Mouse (Mus musculus) hematopoietic stem cell, adult 5-6 weeks (primary cell): Measurements from ENCODE around the gene Top2a. TPM values are rescaled to one million over a fixed set of nuclear protein-coding genes. Genes with fewer than 3 reads are reported as not detected.

Experiments used
- ATAC-seq, 2 experiments: fragments of 125-278 bp in 1 of 2; replicated peaks in 1 of 2; 2 replicates each; pipeline ENCODE4 v1.8.0; 2016 to 2017; ENCODE audit warnings: inconsistent platforms in 2 of 2, mild to moderate bottlenecking in 2 of 2, moderate number of reproducible peaks in 2 of 2, low read depth in 1 of 2, moderate TSS enrichment in 1 of 2; ENCODE audit not compliant: low FRiP score in 2 of 2, poor library complexity in 2 of 2, severe bottlenecking in 2 of 2, insufficient read depth in 1 of 2, low TSS enrichment in 1 of 2
- total RNA-seq: library from RNA; stranded (forward); fragments of 172-1452, 232-1000 nt; gene quantifications from 2 replicates; pipeline ENCODE4 v1.2.3, GENCODE M21; 2017

Top2a gene
- total RNA-seq = 503 and 531 TPM in 2 replicates

DNA sequence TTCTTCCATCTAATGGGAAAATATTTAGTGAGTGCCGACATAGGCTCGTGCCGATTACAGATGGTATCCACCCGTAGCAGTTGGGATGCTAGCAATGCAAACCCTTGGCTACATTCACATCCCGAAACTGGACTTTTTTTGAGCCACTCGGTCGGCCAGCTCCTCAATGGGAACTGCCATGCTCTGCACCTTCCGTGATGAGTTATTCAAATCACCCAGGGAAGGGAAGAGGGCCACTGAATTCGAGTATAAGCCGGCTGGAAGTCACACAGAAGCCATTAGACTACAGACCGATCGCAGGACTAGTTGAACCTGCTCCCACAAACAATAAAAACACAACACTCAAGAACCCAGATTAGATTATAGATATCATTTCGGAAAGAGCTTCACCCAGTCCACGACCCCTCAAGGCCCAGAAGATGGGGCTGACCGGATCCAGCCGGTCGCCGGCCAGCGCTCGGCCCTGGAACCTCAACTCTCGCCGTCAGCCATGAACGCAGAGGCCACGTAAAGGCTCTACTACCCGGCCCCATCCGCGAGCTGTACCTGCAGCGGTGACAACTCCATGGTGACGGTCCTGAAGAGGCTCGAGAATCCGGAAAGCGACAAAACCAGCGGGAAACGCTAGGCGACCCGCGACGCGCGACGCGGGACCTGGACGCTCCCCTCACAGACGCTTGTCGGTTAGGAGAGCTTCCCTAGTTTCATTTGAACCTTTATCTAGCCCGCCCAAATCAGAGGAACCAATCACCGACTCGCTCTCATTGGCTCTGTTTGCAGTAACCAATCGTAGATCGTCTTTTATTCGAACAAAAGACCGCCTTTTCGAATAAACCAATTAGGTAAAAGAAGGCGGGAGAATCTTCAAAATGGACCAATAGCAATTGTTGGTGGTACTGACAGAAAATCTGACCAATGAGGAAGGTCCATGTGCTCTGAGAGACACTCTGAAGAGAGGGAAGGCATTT lies at the start of gene Top2a:
TSS of gene Top2a (minus strand) at position 690 of the 968 bp plus-strand sequence.
- peak; percentile 98 to 99 for ATAC-seq

DNA sequence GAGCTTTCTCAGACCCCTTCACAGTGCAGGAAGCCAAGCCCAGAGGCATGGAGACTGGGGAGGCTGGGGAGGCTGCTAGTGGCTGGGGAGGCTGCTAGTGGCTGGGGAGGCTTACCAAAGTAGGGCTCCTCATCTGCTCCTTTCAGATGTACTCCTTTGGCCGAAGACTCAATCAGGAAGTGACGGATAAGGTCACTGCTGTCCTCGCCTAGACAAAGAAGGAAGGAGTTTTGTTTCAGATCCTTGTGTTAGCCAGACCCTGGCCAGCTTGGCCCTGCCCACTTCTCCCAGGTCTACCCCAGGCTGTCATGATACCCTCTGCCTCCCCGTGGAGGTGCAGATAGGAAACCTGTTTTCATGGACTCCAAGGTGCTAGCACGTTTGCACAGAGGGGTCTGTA lies 49.8 kb upstream of the Top2a start:
- no peak for ATAC-seq

DNA sequence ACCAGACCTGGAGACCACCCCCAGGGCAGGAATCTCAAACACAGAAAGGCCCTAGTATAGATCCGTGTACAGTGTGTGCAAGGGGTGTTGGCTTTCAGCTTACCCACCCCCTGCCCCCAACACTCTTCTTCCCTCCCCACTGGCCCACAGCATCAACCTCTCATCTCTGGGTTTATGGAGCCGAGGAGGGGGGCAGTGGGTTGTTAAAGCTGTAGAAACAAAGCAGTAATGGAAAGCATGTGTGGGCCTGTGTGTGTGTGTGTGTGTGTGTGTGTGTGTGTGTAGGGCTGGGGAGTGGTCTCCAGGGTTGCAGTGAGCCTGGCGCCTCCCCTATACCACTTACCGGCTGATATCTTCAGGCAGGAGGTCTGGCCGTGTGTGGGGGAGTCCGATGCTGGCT lies 47.9 kb upstream of the Top2a start:
- no peak for ATAC-seq

DNA sequence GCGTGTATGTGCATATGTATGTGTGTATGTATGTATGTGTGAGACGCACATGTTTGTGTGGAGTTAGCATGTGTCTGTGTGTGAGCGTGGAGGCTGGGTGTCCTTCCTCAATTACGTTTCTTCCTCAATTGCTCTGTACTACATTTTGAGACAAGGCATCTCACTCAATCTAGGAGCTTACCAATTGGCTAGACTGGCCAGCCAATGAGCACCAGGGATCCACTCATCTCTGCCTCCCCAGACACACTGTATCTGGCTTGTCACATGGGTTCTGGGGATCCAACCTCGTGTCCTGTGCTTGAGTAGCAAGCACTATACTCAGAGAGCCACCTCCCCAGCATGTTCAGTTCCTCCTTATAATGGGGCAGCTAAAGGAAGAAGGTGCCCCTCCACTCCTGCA lies 44.5 kb upstream of the Top2a start:
- peak; percentile 33 to 38; a peak in 1 of 4 replicates for ATAC-seq

DNA sequence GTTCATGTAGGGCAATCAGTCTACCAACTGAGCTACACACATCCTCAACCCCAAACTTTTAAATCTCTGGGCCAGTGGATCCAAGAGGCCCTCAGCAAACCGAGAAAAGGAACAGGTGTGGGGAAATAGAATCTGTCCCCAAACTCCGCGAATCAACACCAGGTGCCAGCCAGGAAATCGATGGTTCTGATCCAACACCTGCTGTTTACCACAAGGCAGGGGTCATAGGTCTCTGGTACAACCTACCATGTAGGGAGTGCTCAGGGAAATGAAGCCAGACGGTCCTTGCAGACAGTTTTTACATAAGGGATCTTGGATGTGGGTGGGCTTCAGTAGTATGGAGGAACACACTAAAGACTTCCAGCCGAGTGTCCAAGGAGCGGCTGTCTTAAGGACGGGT lies 43.6 kb upstream of the Top2a start:
- no peak for ATAC-seq

DNA sequence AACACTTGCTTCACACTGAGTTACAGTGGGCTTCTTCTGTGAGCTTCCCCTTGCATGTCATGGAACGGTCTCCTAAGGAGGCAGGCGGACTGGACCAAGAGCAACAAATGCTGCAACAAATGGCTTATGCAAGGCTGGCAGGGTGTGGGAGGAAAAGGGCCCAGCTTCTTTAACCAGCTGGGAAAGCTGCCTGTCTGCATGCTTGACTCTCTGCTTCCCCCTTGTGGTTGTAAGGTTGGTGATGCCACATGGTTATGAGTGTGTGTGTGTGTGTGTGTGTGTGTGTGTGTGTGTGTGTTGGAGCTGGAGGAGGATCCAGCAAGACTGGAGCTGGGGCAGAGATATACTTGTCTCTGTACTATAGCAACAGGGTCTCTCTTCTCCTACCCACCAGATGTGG lies 42.0 kb upstream of the Top2a start:
- peak; percentile 71 to 83; a peak in 3 of 4 replicates for ATAC-seq

DNA sequence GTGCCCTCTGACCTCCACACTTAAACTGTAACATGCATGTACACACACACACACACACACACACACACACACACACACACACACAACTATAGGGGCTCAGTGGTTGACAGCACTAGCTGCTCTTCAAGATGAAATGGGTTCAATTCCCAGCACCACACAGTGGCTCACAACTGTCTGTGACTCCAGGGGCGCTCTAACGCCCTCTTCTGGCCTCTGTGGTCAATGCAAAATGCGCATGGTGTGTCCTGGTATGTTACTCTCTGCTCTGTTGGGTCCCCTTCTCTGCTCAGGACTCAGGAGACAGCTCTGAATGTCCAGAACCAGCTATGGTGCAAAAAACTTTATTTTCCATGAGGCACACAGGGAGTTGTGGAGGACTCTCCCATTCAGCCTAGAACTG lies 41.4 kb upstream of the Top2a start:
- ATAC-seq = no peak

DNA sequence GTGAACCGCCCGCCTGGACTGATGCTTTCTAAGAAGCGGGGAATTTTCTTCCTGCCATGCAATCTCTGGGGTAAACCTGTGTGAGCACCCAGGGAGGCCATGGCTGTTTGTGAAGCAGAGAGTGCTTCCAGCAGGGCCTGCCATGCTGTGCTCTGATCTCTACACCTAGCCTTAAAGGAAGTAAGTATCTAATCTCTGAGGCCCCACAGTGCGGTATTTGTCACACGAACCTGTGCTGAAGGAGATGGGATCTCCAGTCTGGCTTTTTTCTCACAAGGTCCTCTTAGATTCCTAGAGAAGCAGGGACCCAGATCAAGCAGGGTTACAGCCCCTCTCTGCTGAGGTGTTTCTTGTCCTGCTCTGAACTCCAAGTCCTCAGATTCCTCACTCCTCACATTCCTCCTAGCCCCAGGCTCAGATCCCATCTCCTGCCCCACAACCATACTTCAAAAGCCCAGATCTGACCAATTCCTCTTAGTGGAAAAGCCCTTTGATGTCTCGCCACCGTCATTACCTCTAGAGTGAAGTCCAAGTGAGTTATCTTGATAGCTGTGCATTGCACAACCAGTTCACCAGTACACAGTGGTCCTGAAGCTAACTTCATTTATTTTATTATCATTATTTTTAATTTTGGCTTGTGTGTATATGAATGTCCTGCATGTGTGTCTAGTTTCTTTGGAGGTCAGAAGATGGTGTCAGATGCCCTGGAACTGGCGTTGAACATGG lies 39.6 kb upstream of the Top2a start:
- no peak for ATAC-seq

DNA sequence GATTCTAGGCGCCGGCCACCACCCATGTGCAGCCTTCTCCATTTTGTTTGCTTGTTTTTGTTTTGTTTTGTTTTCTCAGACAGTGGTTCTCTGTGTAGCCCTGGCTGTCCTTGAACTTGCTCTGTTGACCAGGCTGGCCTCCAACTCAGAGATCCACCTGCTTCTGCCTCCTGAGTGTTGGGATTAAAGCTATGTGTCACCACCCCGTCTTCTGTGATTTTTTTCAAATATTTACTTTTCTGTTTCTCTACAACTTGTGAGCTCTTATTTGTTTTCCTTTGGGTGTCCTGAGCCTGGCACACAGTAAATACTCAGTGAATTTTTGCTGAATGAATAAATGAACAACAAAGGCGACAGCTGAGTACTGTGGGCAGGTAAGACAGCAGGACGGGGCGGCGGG lies 38.7 kb upstream of the Top2a start:
- ATAC-seq = no peak

DNA sequence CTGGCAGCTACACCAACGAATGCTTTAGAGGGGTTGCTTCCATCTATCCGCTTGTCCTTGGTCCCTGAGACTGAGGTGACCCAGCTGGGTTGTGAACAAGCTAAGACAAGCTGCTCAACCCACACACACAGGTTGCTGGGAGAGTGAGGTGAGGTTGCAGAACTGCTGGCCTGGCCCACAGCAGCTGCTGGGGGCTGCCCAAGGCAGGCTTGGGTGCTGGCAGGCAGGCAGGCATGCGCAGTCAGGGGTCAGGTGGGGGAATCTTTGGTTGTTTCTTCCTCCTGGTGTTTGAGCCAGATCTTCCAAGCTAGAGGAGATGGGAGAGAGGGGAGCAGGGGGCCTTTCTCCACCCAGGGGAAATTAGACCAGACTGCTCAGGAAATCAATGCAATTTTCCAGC lies 36.4 kb upstream of the Top2a start:
- ATAC-seq = no peak

DNA sequence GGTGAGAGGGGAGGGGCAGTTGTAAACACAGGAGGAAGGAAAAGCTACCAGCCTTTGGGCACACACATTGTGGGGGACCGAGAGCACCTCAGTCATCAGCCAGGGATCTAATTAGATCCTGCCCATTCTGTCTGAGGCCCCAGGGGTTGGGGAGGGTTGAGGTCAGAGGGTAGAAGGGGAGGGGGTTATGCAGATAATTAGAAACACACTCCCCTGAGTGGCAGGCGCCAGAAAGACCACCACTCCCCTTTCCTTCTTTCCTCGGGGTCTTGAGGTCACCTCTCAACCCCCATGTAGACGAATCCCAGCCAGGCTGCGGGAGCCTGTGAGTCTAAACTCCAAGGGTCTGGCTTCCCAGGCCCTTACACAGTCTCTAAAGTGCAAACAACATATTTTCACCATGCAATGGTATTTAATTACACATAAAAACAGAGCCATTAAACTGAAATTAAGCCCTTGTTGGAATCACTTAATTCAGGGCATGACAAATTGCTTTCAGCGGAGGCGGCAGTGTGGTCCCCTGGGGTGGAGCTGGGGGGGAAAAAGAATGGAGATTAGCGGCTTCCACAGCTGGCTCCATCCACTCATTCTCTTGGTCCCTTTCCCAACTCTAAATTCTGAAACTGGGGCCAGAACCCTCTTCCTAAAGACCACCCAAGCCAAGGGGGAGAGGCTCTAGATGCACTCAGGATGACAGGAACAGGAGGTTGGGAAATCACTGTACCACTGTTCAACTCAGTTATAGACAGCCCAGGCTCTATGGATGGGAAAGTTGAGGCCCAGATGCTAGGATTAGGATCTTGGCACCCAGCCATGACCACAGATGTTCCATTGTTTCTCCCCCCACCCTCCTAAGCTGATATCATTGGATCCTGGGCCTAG lies 31.8 kb upstream of the Top2a start:
- no peak for ATAC-seq

DNA sequence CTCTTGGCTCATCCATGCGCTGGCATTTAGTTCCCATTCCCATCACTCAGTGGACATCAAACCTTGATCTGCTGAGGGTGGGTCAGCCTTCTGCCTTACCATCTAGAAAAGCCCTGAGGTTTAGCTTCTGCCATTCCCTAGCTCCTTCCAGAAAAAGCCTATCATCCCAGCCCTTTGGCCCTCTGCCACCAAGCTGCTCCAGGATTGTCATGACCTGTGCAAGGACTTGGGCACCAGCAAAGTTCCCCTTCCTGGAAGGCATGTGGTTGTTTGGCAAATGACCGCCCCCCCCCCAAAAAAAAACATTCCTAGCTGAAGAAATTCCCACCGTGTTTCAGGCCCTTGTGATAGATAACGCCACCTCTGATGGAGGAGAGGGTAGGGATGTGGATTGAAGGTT lies 31.2 kb upstream of the Top2a start:
- no peak for ATAC-seq

DNA sequence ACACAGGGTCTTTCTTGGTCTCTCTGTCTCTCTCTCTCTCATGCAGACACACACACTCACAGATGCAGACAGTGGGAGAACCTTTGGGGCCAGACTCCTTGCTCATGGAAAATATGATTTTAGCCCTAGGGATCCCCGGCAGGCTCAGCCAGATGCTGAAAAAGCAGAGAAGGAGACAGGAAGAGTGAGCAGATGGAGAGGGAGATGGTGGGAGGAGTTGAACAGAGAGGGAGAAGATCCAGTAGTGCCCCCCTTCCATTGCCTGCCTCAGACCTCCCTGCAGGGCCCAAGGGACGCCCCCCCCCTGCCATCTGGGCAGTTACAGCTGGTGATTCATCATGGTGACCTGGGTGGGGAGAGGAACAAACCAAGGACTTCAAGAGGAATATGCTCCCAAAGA lies 23.7 kb upstream of the Top2a start:
- no peak for ATAC-seq

DNA sequence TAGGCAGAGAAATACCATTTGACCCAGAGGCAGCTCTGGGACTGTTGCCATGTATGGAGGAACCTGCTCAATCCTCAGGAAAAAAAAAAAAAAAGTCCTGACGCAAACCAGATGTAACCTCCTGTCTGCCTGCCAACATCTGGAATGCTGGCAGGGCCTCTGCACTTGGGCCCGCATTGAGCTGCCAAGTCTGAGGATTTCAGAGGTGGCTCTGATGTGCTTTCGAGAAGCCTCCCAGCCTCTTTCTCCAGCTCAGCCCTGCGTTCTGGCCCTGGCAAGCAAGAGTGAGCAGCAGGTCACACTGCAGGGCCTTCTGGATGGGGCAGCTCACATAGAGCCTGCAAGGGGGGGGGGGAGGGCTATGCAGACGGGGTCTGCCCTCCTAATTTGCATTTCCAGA lies 23.1 kb upstream of the Top2a start:
- no peak for ATAC-seq

DNA sequence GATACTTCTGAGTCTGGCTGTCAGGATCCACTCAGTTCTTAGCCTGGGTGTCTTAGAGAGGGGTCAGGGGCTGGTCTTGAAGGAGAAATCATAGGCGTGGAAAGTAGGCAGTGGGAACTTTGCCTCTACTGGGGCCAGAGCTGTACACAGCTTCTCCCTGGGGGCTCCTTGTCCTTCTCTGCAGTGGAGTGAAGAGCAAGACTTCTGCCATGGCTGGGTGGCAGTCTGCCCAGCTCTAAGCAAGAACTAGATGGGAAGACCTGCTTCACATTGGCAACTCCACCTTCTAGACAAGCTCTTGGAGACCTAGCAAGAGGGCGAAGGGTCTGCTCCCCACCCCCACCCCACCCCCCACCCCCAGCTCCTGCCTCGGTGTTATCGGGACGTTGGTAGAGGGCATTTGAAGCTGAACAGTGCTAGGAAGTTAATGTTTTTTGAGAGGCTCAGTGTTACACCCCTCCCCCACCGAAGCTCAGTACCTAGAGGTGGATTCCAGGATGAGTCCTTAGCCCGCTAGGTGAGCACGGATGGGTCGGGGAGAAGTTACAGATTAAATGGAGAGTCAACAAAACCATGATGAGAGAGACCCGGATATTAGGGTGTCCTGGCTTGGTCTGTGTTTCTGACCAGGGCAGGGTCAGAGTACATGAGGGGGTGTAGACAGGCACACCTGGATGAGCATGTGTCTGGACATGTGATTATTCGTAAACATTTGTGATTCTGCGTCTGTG lies 21.3 kb upstream of the Top2a start:
- no peak for ATAC-seq

DNA sequence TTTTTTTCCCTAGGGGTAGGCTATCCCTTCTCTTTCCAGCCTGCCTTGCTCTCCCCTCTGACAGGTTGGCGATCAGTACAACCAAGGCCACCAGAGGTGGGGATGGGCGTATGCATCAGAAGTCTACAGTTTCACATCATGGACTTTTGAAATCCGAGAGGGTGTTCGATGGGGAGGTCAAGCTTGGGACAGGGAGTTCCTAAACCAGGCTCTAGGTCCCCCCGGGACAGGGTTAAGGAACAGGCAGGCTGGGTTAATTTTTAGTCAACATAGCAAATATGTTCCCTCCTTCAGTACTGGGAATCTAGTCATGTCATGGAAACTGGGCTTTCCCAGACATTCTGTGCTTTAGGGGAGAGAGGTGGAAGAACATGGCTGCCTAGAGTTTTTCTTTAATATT lies 20.3 kb upstream of the Top2a start:
- no peak for ATAC-seq

DNA sequence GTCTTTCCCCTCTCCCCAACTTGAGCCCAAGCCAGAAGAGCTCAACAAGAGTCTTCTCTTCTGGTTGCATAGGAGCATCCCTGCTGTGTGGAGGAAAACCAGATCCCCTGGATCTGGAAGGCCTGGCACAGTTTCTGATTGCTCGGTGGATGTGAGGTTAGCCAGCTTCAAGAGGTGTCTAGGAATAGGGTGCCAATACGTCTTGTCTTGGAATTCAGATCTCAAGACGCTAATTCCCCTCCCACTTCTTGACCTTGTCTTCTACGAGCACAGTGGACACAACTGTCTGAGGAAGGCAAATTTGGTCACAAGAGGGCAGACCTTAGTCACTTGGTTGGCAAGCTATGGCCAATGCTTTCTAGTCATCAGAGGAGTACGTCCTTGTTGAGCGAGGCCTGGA lies 19.6 kb upstream of the Top2a start:
- ATAC-seq = no peak
